Mouse (Mus musculus) ZHBTc4 (cell line): ENCODE measurements around the gene Ttc7.
A peak's percentile ranks its signal among the peaks of the same experiment; 100 is the strongest.

ENCODE experiments used
- DNase-seq: peaks from one replicate; pipeline ENCODE4 v3.0.0-alpha.2; 2011; ENCODE audit warnings: low read depth, low spot score

Ttc7 gene

DNA sequence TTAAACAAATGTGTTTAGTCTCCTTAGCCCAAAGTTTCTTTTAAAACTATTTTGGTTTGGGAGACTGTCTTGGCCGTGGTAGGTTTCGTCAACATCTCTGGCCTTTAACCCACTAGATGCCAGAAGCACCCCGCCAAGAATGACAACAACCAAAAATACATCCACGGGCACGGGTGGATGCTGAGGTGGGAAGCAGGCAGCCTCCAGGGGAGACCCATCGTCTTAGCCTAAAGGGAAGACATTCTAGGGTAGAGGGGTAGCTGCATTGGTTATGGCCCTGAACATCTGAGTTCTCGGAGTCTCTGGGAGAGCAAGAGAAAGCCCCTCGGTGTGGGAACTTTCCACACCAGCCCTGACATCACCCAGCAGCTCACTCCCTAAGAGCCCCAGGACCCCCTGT lies 31.4 kb downstream of the Ttc7 start:
- DNase-seq: no peak

- DNase-seq: peak; percentile 85
Observed at GRCm38 (mm10) chr17:87314530-87314946, 31.9 kb downstream of the Ttc7 start.

DNA sequence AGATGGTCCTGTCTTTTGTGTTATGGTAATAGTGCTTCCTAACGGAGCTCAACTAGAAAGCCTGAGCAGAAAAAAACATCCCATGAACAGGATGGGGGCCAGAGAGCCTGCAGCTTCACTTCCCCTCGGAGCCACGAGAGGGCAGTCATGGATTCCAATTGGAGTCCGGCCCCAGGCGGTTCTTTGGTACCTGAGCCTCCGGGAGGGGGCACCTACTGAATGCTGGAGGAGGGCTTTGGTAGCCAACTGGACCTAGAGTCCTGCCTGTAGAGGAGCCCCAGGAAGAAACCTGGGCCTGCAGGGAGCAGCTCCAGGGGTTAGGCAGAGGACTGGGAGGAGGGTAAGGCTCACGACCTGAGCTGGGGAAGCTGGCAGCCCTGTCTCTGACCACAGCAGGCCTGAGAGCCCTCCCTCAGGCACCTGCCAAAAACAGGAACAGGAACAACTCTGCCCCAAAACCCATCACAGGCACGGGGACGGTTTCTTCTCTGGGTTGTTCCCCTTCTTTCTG lies 32.4 kb downstream of the Ttc7 start:
- DNase-seq: peak; percentile 92

DNA sequence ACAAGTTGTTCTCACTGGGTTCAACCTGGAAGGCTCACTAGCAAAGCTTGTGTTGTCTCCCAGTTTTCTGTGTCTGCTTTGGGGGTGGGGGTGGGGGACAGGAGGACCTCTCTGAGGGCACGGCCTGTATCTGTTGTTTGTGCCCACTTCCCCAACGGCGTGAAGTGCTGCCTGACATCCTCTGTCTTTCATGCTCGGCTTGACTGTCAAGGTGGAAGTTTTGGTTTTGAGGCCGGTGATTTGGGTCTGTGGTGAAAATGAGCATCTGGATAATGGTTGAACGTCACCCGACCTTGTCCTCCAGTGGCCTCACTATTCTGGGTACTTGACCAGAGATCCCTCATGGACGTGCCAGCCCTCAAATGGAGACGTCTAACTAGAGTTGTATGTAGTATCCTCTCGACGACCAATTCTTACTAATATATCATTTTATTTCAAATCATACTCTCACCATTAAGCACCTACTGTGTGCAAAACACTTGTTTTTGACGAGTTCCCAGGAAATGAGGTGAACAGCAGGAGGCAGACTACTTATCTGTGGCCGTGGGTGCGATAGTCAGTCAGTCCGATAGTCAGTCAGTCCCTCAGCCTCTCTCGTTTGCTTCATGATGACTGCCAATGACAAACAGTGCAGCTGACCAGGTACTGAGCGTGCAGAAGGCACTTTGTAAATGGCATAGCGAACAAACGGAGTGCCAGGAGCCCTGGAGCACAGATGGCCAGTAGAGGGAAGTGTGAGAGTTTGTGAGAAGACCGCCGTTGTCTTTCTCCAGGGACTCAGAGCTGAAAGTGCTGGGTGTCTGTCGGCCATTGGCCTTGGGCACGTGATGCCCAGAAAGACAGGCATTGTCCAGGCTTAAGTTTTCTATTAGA lies 33.4 kb downstream of the Ttc7 start:
- no peak for DNase-seq

GRCm38 (mm10) chr17:87317271-87317670 lies 34.6 kb downstream of the Ttc7 start:
- no peak for DNase-seq

- DNase-seq: no peak
Observed at GRCm38 (mm10) chr17:87317947-87318346, 35.3 kb downstream of the Ttc7 start.

DNA sequence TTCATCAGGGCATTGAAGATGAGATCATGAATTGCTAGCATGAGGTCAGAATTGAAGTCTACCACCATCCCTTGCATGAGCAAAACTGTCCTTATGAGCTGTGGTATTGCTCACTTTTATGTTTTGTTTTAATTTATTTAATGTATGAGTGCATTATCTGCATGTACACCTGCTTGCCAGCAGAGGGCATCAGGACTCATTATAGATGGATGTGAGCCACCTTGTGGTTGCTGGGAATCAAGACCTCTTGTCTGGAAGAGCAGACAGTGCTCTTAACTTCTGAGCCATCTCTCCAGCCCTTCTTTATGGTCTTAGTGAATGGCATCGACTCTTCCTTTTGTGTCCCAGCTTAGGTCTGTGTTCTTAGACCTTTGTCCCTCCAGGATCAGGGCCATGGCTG lies 39.0 kb downstream of the Ttc7 start:
- peak; percentile 82 for DNase-seq

DNA sequence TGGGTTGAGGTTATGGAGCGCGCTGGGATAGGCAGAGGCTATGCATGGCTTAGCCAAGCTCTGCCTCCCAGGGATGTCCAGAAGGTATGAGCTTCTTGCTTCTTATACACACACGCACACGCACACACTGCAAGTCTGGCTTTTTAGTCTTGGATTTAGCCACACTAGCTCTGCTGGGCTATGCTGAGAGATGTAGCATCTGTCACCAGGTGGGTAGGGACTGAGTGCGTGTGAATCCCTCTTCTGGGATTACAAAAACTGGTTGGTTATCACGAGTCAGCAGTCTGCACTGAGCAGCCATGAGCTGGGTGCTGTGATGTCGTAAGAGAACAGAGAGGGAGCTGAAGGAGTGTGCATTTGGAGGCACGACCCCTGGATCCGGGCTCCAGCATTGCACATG lies 40.5 kb downstream of the Ttc7 start:
- DNase-seq: no peak

DNA sequence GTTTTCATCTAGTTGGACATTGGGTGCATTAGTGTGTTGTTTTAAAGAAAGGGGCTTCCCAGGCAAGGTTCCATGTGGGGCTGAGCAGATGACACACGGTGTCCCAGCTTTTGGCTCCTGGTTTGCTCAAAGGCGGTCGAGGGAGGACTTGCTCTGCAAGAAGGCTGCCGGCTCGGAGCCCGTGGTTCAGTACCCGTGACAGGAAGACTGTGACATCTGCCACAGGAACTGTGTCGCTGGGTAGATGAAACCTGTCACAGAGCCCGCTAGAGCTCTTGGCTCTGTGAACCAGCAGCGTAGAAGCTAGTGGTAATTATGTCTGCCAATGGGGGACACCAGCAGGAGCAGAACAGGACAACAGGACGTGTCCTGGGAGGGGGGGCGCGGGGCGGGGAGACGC lies 42.8 kb downstream of the Ttc7 start:
- no peak for DNase-seq

GRCm38 (mm10) chr17:87326987-87327386 lies 44.3 kb downstream of the Ttc7 start:
- DNase-seq: peak; percentile 78

- DNase-seq: no peak
Observed at GRCm38 (mm10) chr17:87327645-87328044, 45.0 kb downstream of the Ttc7 start.

GRCm38 (mm10) chr17:87328177-87328768 lies 45.6 kb downstream of the Ttc7 start:
- no peak for DNase-seq

- DNase-seq: no peak
Observed at GRCm38 (mm10) chr17:87329144-87329700, 46.5 kb downstream of the Ttc7 start.

GRCm38 (mm10) chr17:87330250-87330920 lies 47.7 kb downstream of the Ttc7 start:
- DNase-seq: no peak

DNA sequence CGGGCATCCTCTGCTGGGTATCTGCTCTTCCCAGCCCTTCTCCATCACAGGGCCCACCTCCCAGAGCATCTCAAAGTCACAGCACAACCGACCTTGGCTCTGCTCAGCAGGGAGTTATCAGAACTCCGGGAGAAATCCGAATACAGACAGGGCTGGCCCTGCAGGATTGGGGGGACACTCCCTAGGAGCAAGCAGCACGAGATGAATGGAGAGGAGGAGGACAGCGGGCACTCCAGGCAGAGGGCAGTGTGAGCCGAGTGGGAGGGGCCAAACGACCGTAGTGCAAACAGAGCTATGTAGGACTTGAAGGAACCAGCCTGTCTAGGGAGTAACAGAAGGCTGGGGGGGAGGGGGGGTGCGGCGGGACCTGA lies 48.2 kb downstream of the Ttc7 start:
- DNase-seq: peak; percentile 56

DNA sequence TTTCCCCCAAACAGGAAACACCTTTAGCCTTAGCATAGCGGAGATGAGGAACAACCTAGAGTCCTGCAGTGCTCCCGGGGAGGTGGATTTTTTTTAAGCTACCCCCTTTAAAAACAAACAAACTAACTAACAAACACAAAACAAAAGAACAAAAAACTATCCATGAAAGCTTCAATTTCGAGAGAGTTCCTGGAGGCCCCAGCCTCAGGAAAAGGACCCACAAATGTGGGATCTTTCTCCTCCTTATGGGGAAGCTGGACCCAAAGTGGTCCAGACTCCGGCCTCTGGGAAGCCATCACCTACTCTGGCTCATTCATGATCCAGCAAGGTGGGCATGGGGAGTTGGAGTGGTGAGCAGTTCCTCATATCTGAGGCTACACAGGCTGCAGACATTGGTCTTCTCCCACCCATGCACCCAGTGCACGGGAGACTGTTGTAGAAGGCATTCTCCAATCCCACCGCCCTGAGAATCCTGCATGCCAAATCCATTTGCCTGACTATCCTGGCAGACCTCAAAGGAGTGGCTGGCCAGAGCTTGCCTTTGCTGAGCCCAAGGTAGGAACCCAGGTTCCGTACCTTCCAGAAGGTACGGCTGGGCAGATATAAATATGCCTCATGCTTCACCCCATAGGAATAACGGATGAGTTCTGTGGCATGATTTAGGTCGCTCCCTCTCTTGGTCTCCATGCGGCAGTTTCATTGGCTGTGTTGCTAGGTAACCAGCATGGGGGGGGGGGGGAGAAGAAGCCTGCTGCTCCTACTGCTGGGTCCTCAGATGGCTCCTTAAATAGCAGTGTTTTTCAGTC lies 48.9 kb downstream of the Ttc7 start:
- no peak for DNase-seq

DNA sequence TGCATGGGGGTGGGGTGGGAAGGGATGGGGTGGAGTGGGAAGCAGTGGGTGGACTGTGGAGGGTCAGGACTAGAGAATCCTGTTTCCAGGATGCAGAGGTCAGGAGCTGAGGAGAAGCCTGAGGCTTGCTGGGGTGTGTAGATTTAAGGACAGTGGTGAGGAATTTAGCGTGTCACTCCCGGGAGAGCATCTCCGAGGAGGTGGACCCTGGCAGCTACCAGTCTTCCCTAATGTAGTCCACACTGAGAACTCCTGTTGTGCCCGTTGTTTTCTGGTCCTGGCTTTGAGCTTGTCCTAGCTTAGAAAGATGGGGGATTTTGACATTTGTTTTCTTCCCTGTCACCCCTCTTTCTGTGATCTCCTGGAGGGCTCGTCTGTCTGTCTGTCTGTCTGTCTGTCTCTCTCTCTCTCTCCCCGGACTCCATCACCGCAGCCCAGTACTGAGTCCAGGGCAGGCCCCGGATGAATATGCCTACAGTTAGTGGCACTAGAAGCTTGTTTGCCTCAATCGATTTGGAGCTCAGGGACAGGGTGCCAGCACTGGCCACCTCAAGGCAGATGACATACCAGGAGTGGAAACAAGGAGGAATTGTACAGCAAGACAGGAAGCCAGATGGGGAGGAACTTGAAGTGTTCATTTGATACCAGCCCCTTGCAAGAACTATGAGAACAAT lies 49.6 kb downstream of the Ttc7 start:
- DNase-seq: no peak

DNA sequence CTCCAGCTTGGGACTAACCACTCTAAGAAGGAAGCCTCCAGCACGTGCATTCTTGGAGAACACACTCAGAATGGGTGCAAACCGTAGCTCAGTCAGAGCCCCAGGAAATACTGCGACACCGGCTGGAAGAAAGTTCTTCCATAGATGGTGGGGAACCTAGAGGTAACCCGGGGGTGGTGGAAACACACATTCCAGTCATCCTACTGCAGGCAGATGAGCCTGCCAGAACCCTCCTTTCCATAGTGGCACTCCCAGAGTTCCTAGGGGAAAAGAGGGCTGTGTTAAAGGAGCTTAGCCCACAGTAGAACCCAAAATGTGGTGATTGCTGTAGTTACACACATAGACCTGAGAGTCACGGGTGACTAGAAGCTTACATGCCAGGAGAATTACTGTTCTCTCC lies 50.2 kb downstream of the Ttc7 start:
- DNase-seq: no peak

DNA sequence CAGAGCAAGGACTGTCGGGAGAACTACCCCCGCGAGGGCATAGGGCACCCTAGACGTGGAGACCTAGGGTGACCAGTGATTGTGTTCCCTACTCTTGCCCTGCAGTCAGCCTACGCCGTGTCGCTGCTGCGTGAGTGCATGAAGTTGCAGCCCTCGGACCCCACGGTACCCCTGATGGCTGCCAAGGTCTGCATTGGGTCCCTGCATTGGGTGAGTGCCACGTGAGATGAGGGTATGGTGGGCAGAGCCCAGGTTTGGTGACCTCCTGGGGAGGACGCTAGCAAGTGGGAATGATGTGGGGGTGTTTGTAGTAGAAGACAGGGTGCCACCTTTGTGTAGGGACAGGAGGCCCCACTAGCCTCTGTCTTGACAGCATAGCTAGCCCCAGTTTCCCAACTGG lies 51.5 kb downstream of the Ttc7 start:
- DNase-seq: no peak

- DNase-seq: no peak
Observed at GRCm38 (mm10) chr17:87335152-87335551, 52.5 kb downstream of the Ttc7 start.

DNA sequence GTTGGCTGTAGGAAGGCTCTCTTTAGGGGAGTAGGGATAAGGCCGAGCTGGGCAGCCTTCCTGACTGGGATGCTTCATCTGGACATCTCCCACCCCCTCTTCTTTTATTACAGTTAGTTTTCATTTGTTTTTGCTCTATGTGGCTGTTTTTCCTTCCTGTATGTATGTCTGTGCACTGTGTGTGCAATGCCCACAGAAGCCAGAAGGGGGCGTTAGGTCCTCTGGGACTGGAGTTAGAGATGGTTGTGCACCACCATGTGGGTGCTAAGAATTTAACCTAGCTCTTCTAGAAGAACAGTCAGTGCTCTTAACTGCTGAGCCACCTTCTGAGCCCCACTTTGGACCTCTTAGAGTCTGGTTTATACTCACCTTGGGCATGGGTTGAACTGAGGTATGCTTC lies 53.0 kb downstream of the Ttc7 start:
- no peak for DNase-seq
